ENCODE assay signal across 8 mouse cellular contexts in the genomic region with DNA sequence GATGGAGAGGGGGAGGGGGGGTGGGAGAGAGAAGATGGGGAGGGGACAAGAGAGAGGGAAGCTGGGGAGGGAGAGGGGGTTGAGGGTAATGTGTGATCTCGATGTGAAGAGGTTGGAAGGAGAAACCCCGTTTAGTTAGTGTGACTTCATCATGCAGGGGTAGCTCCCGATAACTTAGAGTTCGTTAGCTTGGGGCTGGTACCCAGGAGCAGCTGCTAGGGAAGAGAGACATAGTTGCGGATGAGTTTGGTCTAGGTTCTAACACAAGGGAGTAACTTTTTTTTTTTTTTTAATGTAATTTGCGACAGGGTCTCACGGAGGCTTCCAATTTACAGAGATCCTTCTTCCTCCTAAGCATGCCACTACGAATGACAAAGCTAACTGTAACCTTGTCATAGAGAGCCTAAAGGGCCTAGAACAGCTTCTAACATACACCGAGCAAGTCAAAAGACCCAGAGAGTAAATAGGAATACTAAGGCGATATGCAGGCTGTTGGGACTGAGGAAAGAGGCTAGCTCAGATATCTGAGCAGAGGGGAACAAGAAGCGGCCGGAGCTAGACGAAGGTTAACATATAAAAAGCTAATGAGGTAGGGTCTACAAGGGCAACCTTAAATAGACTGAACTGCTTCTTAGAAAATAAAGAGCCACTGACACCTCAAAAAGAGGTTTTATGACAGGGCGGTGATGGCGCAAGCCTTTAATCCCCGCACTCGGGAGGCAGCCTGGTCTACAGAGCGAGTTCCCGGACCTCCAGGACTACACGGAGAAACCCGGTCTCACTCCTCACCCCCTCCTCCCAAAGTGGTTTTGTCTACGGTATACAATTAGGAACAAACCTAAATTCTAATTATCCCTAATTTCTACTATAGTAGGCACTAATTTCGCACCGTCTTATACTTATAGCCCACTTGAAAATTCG. TPM values are rescaled to one million over a fixed set of nuclear protein-coding genes. Genes with fewer than 3 reads are reported as not detected.
DNase-seq lines count a peak whose midpoint lies in the region; ATAC-seq and TF ChIP-seq lines count a peak whose summit lies in the region.

No protein-coding gene starts in this region.

- H3K9me3 ChIP-seq in CH12.LX (replicated peaks; ENCODE audit: low read length), result no peaks in the 10 kb centered on the region
- H3K9me3 ChIP-seq in limb, embryonic 13.5 days, result no peaks in the 10 kb centered on the region

- TF ChIP-seq POLR2A in heart, adult 2 months (IDR thresholded peaks at IDR 0.05; ENCODE audit: insufficient read depth, low read depth, low read length), result no peak
- no peak for TF ChIP-seq POLR2A in CH12.LX (IDR thresholded peaks at IDR 0.05; ENCODE audit: low read depth, low read length)
- TF ChIP-seq POLR2A in cortical plate, adult 2 months (IDR thresholded peaks at IDR 0.05; ENCODE audit: extremely low read depth, insufficient read depth, low read length), result no peak

- peaks cover 2% of the 10 kb centered on the region; the same call in 1 of the 2 replicates for H3K4me1 ChIP-seq in heart, adult 2 months (ENCODE audit: control insufficient read depth, insufficient read depth, low read length)
- peaks cover 3 to 18% of the 10 kb centered on the region in 2 experiments; a peak in 3 of 4 replicates for H3K4me1 ChIP-seq in CH12.LX (ENCODE audit: control insufficient read depth in 1 of 2, insufficient read depth in 2 of 2)
- H3K4me1 ChIP-seq in cortical plate, adult 2 months (ENCODE audit: control insufficient read depth, insufficient read depth, low read length), result no peaks in the 10 kb centered on the region; the same call in 1 of the 2 replicates
- peaks cover 10% of the 10 kb centered on the region; the same call in 1 of the 2 replicates for H3K4me1 ChIP-seq in limb, embryonic 13.5 days

- peak; percentile 51 for ATAC-seq in limb, embryonic 13.5 days (ENCODE audit: low FRiP score, low read depth)

- H3K79me2 ChIP-seq in heart, adult 2 months (replicated peaks; ENCODE audit: control insufficient read depth, insufficient read depth, low read length), result no peaks in the 10 kb centered on the region
- H3K79me2 ChIP-seq in CH12.LX (replicated peaks; ENCODE audit: control insufficient read depth, extremely low read depth, insufficient read depth, poor library complexity, severe bottlenecking), result no peaks in the 10 kb centered on the region; the same call in 1 of the 2 replicates

- no peak for TF ChIP-seq EP300 in heart, adult 2 months (IDR thresholded peaks at IDR 0.05; ENCODE audit: insufficient read depth, low read depth, low read length)
- TF ChIP-seq EP300 in CH12.LX (IDR thresholded peaks at IDR 0.05; ENCODE audit: low read length), result no peak

- 13% methylated on average over 25 of the region's 25 CpGs for WGBS in heart, adult 2 months
- WGBS in limb, embryonic 13.5 days, result 6% methylated on average over 25 of the region's 25 CpGs

- dilution Hi-C loops in CH12.LX (cut with MboI; ENCODE audit: extremely low pct_ligation_motif_present, extremely low pct_unique_long_range_greater_than_20kb, low sequenced_read_pairs), result no loop called here

- no peaks in the 10 kb centered on the region for H3K36me3 ChIP-seq in heart, adult 2 months (ENCODE audit: control insufficient read depth, insufficient read depth, low read length)
- peaks cover 0 to 2% of the 10 kb centered on the region in 2 experiments for H3K36me3 ChIP-seq in CH12.LX (replicated peaks in 1 of 2; ENCODE audit: control insufficient read depth in 1 of 2, insufficient read depth in 1 of 2, low read length in 1 of 2)
- no peaks in the 10 kb centered on the region for H3K36me3 ChIP-seq in limb, embryonic 13.5 days

- no peak for TF ChIP-seq RAD21 in CH12.LX (IDR thresholded peaks at IDR 0.05; ENCODE audit: low read depth, low read length)

- H3K27me3 ChIP-seq in heart, adult 2 months (ENCODE audit: control insufficient read depth, insufficient read depth, low read length), result no peaks in the 10 kb centered on the region
- no peaks in the 10 kb centered on the region for H3K27me3 ChIP-seq in CH12.LX (replicated peaks)
- no peaks in the 10 kb centered on the region for H3K27me3 ChIP-seq in limb, embryonic 13.5 days

- peak overlapping the region; percentile 79 for H3K4me3 ChIP-seq in heart, adult 2 months
- peak overlapping the region; percentile 67 to 85 (median 76) for H3K4me3 ChIP-seq in CH12.LX (replicated peaks in 1 of 3; ENCODE audit: low read depth in 2 of 3, low read length in 2 of 3, poor library complexity in 1 of 3)
- H3K4me3 ChIP-seq in cortical plate, adult 2 months (ENCODE audit: insufficient read depth, low read length), result peak overlapping the region; percentile 76
- peak overlapping the region; percentile 78 for H3K4me3 ChIP-seq in limb, embryonic 13.5 days

- peak in 1 of 2 experiments; percentile 71 for DNase-seq in heart, adult 2 months
- no peak for DNase-seq in heart, adult 8-10 months (ENCODE audit: low spot score)
- DNase-seq in CH12.LX (ENCODE audit: extremely low read depth), result peak; percentile 31
- peak; percentile 28 for DNase-seq in gastrocnemius, postnatal 25 days
- DNase-seq in neural tube, embryonic 10.5 days (ENCODE audit: extremely low spot score, low spot score), result peak; percentile 61
- DNase-seq in thymus, postnatal 14 days, result peak; percentile 60

- no peak for TF ChIP-seq CTCF in heart, adult 2 months (IDR thresholded peaks at IDR 0.05)
- TF ChIP-seq CTCF in CH12.LX (conservative IDR thresholded peaks at IDR 0.05 in 1 of 2, IDR thresholded peaks at IDR 0.05 in 1 of 2; ENCODE audit: low read depth in 2 of 2, low read length in 2 of 2), result no peak
- no peak for TF ChIP-seq CTCF in cortical plate, adult 2 months (IDR thresholded peaks at IDR 0.05; ENCODE audit: extremely low read depth, insufficient read depth, low read length)

- in situ Hi-C loops in CH12.LX (cut with MboI; ENCODE audit: low pct_ligation_motif_present, low pct_unique_long_range_greater_than_20kb, low sequenced_read_pairs), result loop anchor here (25.0 kb wide), 1 partner anchor 370 kb away; no protein-coding TSS in a partner anchor

- peak overlapping the region; percentile 99 for H3K27ac ChIP-seq in heart, adult 2 months
- peak overlapping the region; percentile 94 for H3K27ac ChIP-seq in CH12.LX (ENCODE audit: insufficient read depth, low read depth)
- H3K27ac ChIP-seq in cortical plate, adult 2 months (ENCODE audit: insufficient read depth, low read length), result peak overlapping the region; percentile 1
- H3K27ac ChIP-seq in limb, embryonic 13.5 days, result peak overlapping the region; percentile 96

- H3K4me2 ChIP-seq in CH12.LX (ENCODE audit: insufficient read depth, low read depth, poor library complexity, severe bottlenecking), result peak overlapping the region; percentile 96
- H3K4me2 ChIP-seq in limb, embryonic 13.5 days (replicated peaks), result peak overlapping the region; percentile 73

- intact Hi-C loops in heart, adult 2 months (cut with DNase I), result loop anchor here (2.0 to 10.0 kb wide), 3 partner anchors 98 to 342 kb away; a partner anchor contains a TSS

- peak overlapping the region; percentile 81 for H3K9ac ChIP-seq in heart, adult 2 months (ENCODE audit: low read depth, low read length)
- H3K9ac ChIP-seq in CH12.LX (ENCODE audit: insufficient read depth, low read depth), result peak overlapping the region; percentile 97
- H3K9ac ChIP-seq in limb, embryonic 13.5 days, result peak overlapping the region; percentile 80

TF ChIP-seq in CH12.LX, 34 proteins besides CTCF, POLR2A, EP300 and RAD21 (continues in another document):
- no peak for TF ChIP-seq ZKSCAN1 (IDR thresholded peaks at IDR 0.05; ENCODE audit: borderline replicate concordance, low read depth, low read length)
- no peak; the same call in 1 of the 2 replicates for TF ChIP-seq NELFE (IDR thresholded peaks at IDR 0.05; ENCODE audit: low read depth, low read length)
- no peak for TF ChIP-seq E2F4 (IDR thresholded peaks at IDR 0.05; ENCODE audit: insufficient replicate concordance, low read depth, low read length)
- TF ChIP-seq SMC3 (IDR thresholded peaks at IDR 0.05; ENCODE audit: low read depth, low read length), result no peak
- TF ChIP-seq KAT2A (IDR thresholded peaks at IDR 0.05; ENCODE audit: insufficient replicate concordance, low read length), result no peak
- no peak for TF ChIP-seq NRF1 (IDR thresholded peaks at IDR 0.05; ENCODE audit: low read depth, low read length)
- TF ChIP-seq ZNF384 (IDR thresholded peaks at IDR 0.05; ENCODE audit: low read depth, low read length), result 0 out of 2 replicates have a peak, but pooled peaks have one; percentile 10
- no peak for TF ChIP-seq ETS1 (conservative IDR thresholded peaks at IDR 0.05; ENCODE audit: low read depth, low read length)
- TF ChIP-seq JUN (IDR thresholded peaks at IDR 0.05; ENCODE audit: insufficient read depth, low read depth, low read length), result no peak
- no peak for TF ChIP-seq SIN3A (IDR thresholded peaks at IDR 0.05; ENCODE audit: low read length)
- TF ChIP-seq TCF12 (IDR thresholded peaks at IDR 0.05; ENCODE audit: low read depth, low read length), result no peak
- no peak for TF ChIP-seq UBTF (IDR thresholded peaks at IDR 0.05; ENCODE audit: low read depth, low read length)
- no peak for TF ChIP-seq CHD2 (IDR thresholded peaks at IDR 0.05; ENCODE audit: low read length)
- TF ChIP-seq IRF4 (IDR thresholded peaks at IDR 0.05; ENCODE audit: low read depth, low read length), result peak; percentile 47; the same call in 1 of the 2 replicates
- 0 out of 2 replicates have a peak, but pooled peaks have one; percentile 8 for TF ChIP-seq JUND (conservative IDR thresholded peaks at IDR 0.05; ENCODE audit: low read depth, low read length)
- TF ChIP-seq GABPA (IDR thresholded peaks at IDR 0.05; ENCODE audit: insufficient replicate concordance, low read depth, low read length), result no peak

RNA-seq across cellular contexts. Expression of a gene that starts 0.5 kb away (rescaled TPM):
- total RNA-seq in heart, adult 2 months (2021), result 100 to 1,000 TPM; 221 to 266 TPM
- 415 and 493 TPM in 2 replicates for polyA plus RNA-seq in heart, adult 2 months (2012; rRNA removed)
- 100 to 1,000 TPM; 234 to 298 (median 248) TPM for total RNA-seq in heart, adult 8-10 months (2022)
- 65.3 and 78.2 TPM in 2 replicates for total RNA-seq in CH12.LX (2012; rRNA removed)
- 45.2 and 47.3 TPM in 2 replicates for total RNA-seq in CH12.LX (2014; rRNA removed)
- polyA plus RNA-seq in CH12.LX (2012; ENCODE audit: insufficient read length, low read depth), result 23.1 and 30.4 TPM in 2 replicates
- 127 and 132 TPM in 2 replicates for polyA plus RNA-seq in cortical plate, adult 2 months (2012; rRNA removed)
- 100 to 1,000 TPM; 167 to 170 TPM for total RNA-seq in gastrocnemius, postnatal 25 days (2021)
- 96.9 and 98.5 TPM in 2 replicates for polyA plus RNA-seq in limb, embryonic 13.5 days (2015; fragmentation: Nextera tagmentation; extraction: Ambion mirVana)

RNA-seq across cellular contexts. Expression of a gene that starts 18.4 kb away (rescaled TPM):
- 10 to 100 TPM; 91.7 to 99.9 TPM for total RNA-seq in heart, adult 2 months (2021)
- polyA plus RNA-seq in heart, adult 2 months (2012; rRNA removed), result 28.1 and 45.7 TPM in 2 replicates
- total RNA-seq in heart, adult 8-10 months (2022), result 100 to 1,000 TPM in 1 of 4 experiments, 10 to 100 TPM in 3; 84.5 to 120 (median 91.4) TPM
- total RNA-seq in CH12.LX (2012; rRNA removed) (62.0 and 62.5 TPM in 2 replicates), CH12.LX (2014; rRNA removed) (92.5 and 99.9 TPM in 2 replicates)
- 173 and 183 TPM in 2 replicates for polyA plus RNA-seq in CH12.LX (2012; ENCODE audit: insufficient read length, low read depth)
- 167 and 188 TPM in 2 replicates for polyA plus RNA-seq in cortical plate, adult 2 months (2012; rRNA removed)
- 10 to 100 TPM; 97.7 to 97.8 TPM for total RNA-seq in gastrocnemius, postnatal 25 days (2021)
- 62.8 and 64.3 TPM in 2 replicates for polyA plus RNA-seq in limb, embryonic 13.5 days (2015; fragmentation: Nextera tagmentation; extraction: Ambion mirVana)

Comparison
In these comparisons a context has a peak if more than half of its experiments do, and no peak if none do; other contexts are left out.
1. H3K27ac ChIP-seq: peak in every context shown above with its lines; median percentile 99 in heart, adult 2 months; 96 in limb, embryonic 13.5 days; 94 in CH12.LX; 1 in cortical plate, adult 2 months.